Mouse (Mus musculus) small intestine, adult 2 months (tissue): ENCODE results near the gene Gm20388.

Experiments
- CTCF ChIP-seq: fragments of 200-500 bp; IDR thresholded peaks from 2 replicates; pipeline ENCODE4 v1.5.1; 2012; ENCODE audit warnings: low read depth, mild to moderate bottlenecking, control low read depth, inconsistent platforms, low read length, moderate library complexity, mixed read lengths; ENCODE audit not compliant: insufficient replicate concordance, insufficient read length; ENCODE audit errors: extremely low read depth
- POLR2A ChIP-seq: fragments of 200-500 bp; IDR thresholded peaks from 2 replicates; pipeline ENCODE4 v1.6.1; 2012; ENCODE audit warnings: low read depth, mild to moderate bottlenecking, control low read depth, inconsistent platforms, low read length, moderate library complexity

DNA sequence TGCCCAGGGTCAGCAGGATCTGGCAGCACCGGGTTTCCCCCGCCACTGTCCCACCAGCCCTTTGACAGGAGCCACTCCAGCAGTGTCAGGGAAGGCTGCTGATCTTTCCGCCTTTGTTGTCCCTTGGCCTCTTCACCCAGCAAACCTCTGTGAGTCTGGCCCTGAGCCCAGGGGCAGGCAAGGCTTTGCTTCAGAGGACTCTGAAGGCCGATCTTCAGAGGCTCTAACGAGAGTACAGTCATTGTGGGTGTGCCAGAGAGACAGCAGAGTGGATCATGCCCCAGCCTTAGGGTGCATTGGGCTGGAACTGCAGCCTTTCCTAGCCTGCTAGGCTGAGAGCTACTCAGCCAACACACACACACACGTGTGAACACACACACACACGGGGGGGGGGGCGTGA is 429.1 kb downstream of the Gm20388 start:
- TF ChIP-seq CTCF (no peak), POLR2A (no peak)
